Mouse (Mus musculus) urinary bladder, adult 2 months (tissue): Measurements from ENCODE around the gene Uba5. TPM values are rescaled to one million over a fixed set of nuclear protein-coding genes. Genes with fewer than 3 reads are reported as not detected.

Experiments
- polyA plus RNA-seq: library from polyadenylated mRNA; depleted of rRNA; stranded (reverse); fragments of >200 nt; gene quantifications from 2 replicates; pipeline ENCODE4 v1.2.3, GENCODE M21; 2012; rRNA removed

Uba5 gene
- polyA plus RNA-seq, 1 experiment: 49.9 TPM

Other genes with a start within 250 kb of the Uba5 start
- 12.2 and 14.5 TPM in 2 replicates for gene Nphp3, start 60.6 kb downstream of the Uba5 start, polyA plus RNA-seq
- gene Gm28305, start 22.5 kb downstream of the Uba5 start, polyA plus RNA-seq: not detected in 2 replicates
- 31.5 and 35.6 TPM in 2 replicates for gene Acad11, start 243 bp upstream of the Uba5 start, polyA plus RNA-seq
- 5.1 and 6.4 TPM in 2 replicates for gene Ackr4, start 63.8 kb upstream of the Uba5 start, polyA plus RNA-seq
- 38.8 and 46.8 TPM in 2 replicates for gene Dnajc13, start 199.8 kb upstream of the Uba5 start, polyA plus RNA-seq